Mouse (Mus musculus) olfactory bulb, adult 2 months (tissue): ENCODE results near the gene Nhsl1. TPM values are rescaled to one million over a fixed set of nuclear protein-coding genes. Genes with fewer than 3 reads are reported as not detected.
A peak's percentile ranks its signal among the peaks of the same experiment; 100 is the strongest.
"Not testable (repeated sequence)": the region's sequence is repeated elsewhere in the genome, so short reads cannot be mapped to it uniquely, and the experiment has no call there.

Experiments
- H3K27ac ChIP-seq: fragments of 200-500 bp; 2 replicates; pipeline ENCODE4 v1.5.1; 2012; ENCODE audit warnings: low read depth, low read length; ENCODE audit not compliant: insufficient read depth
- H3K4me1 ChIP-seq: fragments of 200-500 bp; 2 replicates; pipeline ENCODE4 v1.6.1; 2012; ENCODE audit warnings: low read length; ENCODE audit not compliant: control insufficient read depth, insufficient read depth
- H3K4me3 ChIP-seq: fragments of 200-500 bp; 2 replicates; pipeline ENCODE4 v1.5.1; 2012; ENCODE audit warnings: mild to moderate bottlenecking, low read depth, low read length, moderate library complexity; ENCODE audit not compliant: insufficient read depth
- CTCF ChIP-seq: fragments of 200-500 bp; IDR thresholded peaks from 2 replicates; pipeline ENCODE4 v1.5.1; 2012; ENCODE audit warnings: low read depth, mild to moderate bottlenecking, low read length, moderate library complexity; ENCODE audit not compliant: insufficient read depth
- POLR2A ChIP-seq: fragments of 200-500 bp; IDR thresholded peaks from 2 replicates; pipeline ENCODE4 v1.6.1; 2012; ENCODE audit warnings: mild to moderate bottlenecking, low read depth, low read length, moderate library complexity; ENCODE audit not compliant: insufficient read depth
- whole genome bisulfite sequencing: fragments of 180-500 bp; shearing (Covaris S2); methylation state at CpG from one replicate; pipeline ENCODE4 v1.1.7; 2018; 5-methylcytosine and 5-hydroxymethylcytosine counted together
- polyA plus RNA-seq: library from polyadenylated mRNA; stranded (reverse); fragments of >200 nt; gene quantifications from 2 replicates; pipeline ENCODE4 v1.2.4, GENCODE M21; 2012; ENCODE audit warnings: low replicate concordance; ENCODE audit not compliant: missing spikeins, insufficient read depth, insufficient read length

Gene Nhsl1
- polyA plus RNA-seq, 1 experiment = not detected

GRCm38 (mm10) chr10:18437584-18437983 is 118.8 kb downstream of the Nhsl1 start:
- no peaks in the 10 kb centered on the region for H3K4me1 ChIP-seq

GRCm38 (mm10) chr10:18445603-18446358 is 127.0 kb downstream of the Nhsl1 start:
- Histone ChIP-seq H3K4me1 (no peaks in the 10 kb centered on the region), H3K27ac (no peak overlapping the region), H3K4me3 (no peak overlapping the region)
- WGBS = 22% methylated on average over 6 of the region's 6 CpGs
- no peak for TF ChIP-seq CTCF
- no peak for TF ChIP-seq POLR2A

More at GRCm38 (mm10) chr10:18437584-18437983, 118.8 kb downstream of the Nhsl1 start:
- H3K4me3 ChIP-seq = no peak overlapping the region
- TF ChIP-seq CTCF (no peak), POLR2A (no peak)
- 62% methylated on average over 2 of the region's 2 CpGs for WGBS
- H3K27ac ChIP-seq = no peak overlapping the region

DNA sequence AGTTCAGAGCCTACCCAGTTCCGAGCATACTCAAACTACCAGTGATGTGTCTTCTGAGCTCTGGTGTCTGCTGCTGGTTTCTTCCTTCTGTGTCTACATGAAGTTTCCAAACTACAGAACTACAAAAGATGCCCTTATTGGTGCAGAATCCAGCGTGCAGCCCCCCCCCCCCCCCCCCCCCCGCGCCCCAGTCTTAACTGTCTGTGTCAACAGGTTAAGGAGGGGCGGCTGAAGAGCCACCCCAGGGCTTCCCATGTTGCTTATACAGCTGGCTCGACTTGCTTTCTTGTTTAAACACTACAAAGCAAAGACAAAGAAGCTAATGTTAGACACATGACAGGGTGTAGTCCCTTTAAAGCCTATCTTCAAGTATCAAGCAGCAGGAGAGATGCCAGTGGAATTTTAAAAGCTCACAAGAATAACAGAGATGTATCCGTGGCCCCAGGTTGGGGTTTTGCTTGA is 127.6 kb downstream of the Nhsl1 start:
- Histone ChIP-seq H3K4me3 (no peak overlapping the region), H3K27ac (no peak overlapping the region), H3K4me1 (no peaks in the 10 kb centered on the region)
- no peak for TF ChIP-seq CTCF
- TF ChIP-seq POLR2A = no peak
- 28% methylated on average over 6 of the region's 7 CpGs for WGBS

DNA sequence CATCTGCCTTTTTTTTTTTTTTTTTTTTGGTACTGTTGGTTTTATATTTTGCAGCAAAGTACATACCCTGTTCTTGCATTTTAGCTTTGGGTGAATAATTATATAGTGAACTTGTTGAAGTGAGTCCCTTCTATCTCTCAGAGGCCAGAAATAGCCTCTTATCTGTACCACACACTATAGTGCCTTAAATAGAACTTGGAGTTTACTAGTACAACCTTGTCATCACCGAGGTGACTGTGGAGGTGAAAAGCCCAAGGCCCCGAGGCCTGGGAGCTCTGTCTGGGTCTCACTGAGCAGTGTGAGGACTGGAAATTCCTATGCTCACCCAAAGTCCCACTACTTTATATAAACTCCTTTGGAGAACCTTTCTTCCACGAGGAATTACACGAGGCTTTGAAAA is 128.5 kb downstream of the Nhsl1 start:
- Histone ChIP-seq H3K4me1 (no peaks in the 10 kb centered on the region), H3K27ac (no peak overlapping the region), H3K4me3 (no peak overlapping the region)
- no peak for TF ChIP-seq CTCF
- WGBS = 77% methylated on average over 4 of the region's 4 CpGs

- not testable (repeated sequence) for H3K4me1 ChIP-seq, H3K4me3 ChIP-seq, H3K27ac ChIP-seq
- WGBS = 98% methylated on average over 7 of the region's 7 CpGs
These were observed 130.1 kb downstream of the Nhsl1 start for GRCm38 (mm10) chr10:18448896-18449295.

DNA sequence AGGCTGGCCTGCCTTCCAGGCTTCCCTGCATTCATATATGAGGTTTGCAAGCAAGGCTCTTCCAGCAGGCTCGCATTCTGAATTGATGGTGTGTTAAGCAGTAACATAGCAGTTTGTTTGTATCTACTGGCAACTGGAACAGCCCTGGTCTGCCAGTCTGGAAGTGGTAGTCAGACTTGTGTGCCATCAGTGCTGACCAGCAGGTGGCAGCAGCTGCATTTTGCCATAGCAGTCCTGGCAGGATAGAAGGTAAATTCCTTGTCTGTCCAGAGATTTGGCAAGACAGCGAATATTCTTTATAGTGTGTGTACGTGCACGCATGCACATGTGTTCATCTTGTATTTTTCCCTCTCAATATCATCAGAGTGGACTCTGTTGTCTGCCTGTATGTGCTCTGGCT is 134.6 kb downstream of the Nhsl1 start:
- H3K4me1 ChIP-seq = no peaks in the 10 kb centered on the region
- 20% methylated on average over 4 of the region's 4 CpGs for WGBS
- no peak overlapping the region for H3K4me3 ChIP-seq
- no peak overlapping the region for H3K27ac ChIP-seq
- TF ChIP-seq CTCF = peak; percentile 49
- no peak for TF ChIP-seq POLR2A

DNA sequence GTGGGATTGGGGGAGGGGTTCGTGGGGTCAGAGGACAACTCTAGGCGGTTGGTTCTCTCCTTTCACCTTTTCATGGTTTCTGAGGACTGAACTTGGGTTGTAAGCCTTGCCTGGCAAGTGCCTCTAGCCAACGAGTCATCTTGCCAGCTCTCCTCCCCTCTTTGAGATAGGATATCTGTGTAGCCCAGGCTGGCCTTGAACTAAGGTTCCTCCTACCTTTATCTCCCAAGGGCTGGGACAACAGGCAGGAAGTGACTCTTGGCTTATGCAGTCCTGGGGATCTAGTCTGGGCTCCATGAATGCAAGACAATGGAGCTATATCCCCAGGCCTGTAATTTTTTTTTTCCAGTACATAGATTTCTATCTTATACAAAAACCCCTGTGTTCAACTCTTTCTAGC is 135.4 kb downstream of the Nhsl1 start:
- 80% methylated on average over 3 of the region's 3 CpGs for WGBS
- H3K27ac ChIP-seq = no peak overlapping the region
- no peaks in the 10 kb centered on the region for H3K4me1 ChIP-seq
- H3K4me3 ChIP-seq = no peak overlapping the region
- TF ChIP-seq POLR2A (no peak), CTCF (no peak)

DNA sequence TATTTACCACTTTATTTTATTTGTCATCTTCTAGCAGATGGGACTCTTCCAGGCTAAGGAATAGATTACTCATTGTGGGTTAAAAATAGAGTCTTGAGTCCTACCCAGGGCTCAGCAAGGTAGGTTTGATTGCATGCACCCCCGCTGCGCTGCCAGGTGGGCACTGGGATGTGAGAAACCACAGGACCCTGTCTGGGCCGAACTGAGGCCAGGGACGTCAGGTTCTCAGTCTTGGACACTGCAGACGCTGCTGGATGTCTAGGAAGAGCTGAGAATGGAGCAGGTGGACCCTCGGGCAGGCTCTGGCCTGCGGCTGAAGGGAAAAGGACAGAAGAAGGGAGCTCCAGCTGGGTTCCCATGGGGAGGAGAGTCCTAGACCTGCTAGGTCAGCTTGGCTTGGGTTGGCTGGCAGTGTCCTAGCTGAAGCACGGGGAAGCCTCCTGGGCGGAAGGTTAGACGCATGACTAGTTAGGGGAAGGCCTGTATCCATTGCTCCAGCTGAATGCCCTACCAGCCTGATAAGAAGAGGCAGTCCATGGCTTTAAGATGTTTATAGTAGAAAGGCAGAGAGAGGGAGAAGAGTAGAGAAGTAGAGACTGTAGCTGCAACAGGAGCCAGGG is 136.6 kb downstream of the Nhsl1 start:
- WGBS = 94% methylated on average over 10 of the region's 10 CpGs
- Histone ChIP-seq H3K4me3 (no peak overlapping the region), H3K4me1 (no peaks in the 10 kb centered on the region), H3K27ac (no peak overlapping the region)
- TF ChIP-seq POLR2A = no peak
- TF ChIP-seq CTCF = no peak

DNA sequence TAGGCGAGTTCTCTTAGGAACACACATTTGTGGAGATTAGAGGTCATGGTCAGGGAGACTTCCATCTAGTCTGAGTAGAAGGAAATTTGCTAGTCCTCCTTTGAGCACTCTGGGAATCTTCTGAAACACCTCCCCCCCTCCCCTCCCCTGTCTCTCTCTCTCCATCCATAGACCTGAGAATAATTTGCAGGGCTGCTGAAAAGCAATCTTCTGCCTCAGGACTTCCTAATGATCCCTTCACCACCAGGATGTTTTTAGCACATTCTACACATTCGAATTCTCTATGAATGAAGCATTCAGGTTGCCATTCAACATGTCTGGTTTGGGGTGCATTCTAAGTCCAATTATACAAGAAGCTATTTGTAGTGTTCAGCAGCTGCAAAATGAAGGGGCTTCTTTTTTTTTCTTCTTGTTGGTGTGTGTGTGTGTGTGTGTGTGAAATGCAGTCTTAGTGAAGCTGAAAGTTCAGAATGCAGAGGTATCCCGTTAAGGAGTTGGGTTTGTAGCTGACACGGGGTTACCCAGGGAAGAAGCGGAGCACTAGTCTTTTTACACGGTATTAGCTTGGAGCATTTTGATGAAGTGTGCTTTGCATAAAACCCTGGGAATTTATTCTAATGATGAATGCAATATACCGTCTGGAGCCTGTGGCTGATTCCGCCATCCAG is 139.2 kb downstream of the Nhsl1 start:
- H3K27ac ChIP-seq = no peak overlapping the region
- no peak for TF ChIP-seq POLR2A
- no peak for TF ChIP-seq CTCF
- H3K4me3 ChIP-seq = no peak overlapping the region
- H3K4me1 ChIP-seq = no peaks in the 10 kb centered on the region
- WGBS = 71% methylated on average over 8 of the region's 8 CpGs
